22 mouse cellular contexts compared by ENCODE assay signal in genomic region chr1:35890500-35890900, GRCm38 (mm10).
A peak's percentile ranks its signal among the peaks of the same experiment; 100 is the strongest.
DNase-seq lines count a peak whose midpoint lies in the region; ATAC-seq and TF ChIP-seq lines count a peak whose summit lies in the region.
"Had no signal": no experiment of that assay in that cellular context is flagged by ENCODE, and none has a peak within 500 bp of the region (broad histone marks: within the 10 kb centered on the region; RNA-seq: fewer than 3 reads in every experiment).

No protein-coding gene starts in this region.

- no peak for TF ChIP-seq CTCF in lung, embryonic 14.5 days (IDR thresholded peaks at IDR 0.05; ENCODE audit: low read depth)
- TF ChIP-seq CTCF in CH12.LX (conservative IDR thresholded peaks at IDR 0.05 in 1 of 2, IDR thresholded peaks at IDR 0.05 in 1 of 2; ENCODE audit: low read depth in 2 of 2, low read length in 2 of 2): no peak
- no peak for TF ChIP-seq CTCF in cerebellum, adult 2 months (IDR thresholded peaks at IDR 0.05; ENCODE audit: borderline replicate concordance, insufficient read depth, low read depth, low read length)

- H3K4me2 ChIP-seq in lung, embryonic 14.5 days: no peak overlapping the region
- H3K4me2 ChIP-seq in CH12.LX (ENCODE audit: insufficient read depth, low read depth, poor library complexity, severe bottlenecking): peak overlapping the region; percentile 61
- H3K4me2 ChIP-seq: forebrain, embryonic 15.5 days; neural tube, embryonic 15.5 days; stomach, embryonic 15.5 days had no signal

- TF ChIP-seq POLR2A in CH12.LX (IDR thresholded peaks at IDR 0.05; ENCODE audit: low read depth, low read length): no peak
- no peak for TF ChIP-seq POLR2A in cerebellum, adult 2 months (IDR thresholded peaks at IDR 0.05; ENCODE audit: borderline replicate concordance, insufficient read depth, low read length)

- dilution Hi-C loops in CH12.LX (cut with MboI; ENCODE audit: extremely low pct_ligation_motif_present, extremely low pct_unique_long_range_greater_than_20kb, low sequenced_read_pairs): no loop called here

- in situ Hi-C loops in CH12.LX (cut with MboI; ENCODE audit: low pct_ligation_motif_present, low pct_unique_long_range_greater_than_20kb, low sequenced_read_pairs): no loop called here

- no peak overlapping the region for H3K27ac ChIP-seq in lung, embryonic 14.5 days (ENCODE audit: low read depth)
- H3K27ac ChIP-seq in CH12.LX (ENCODE audit: insufficient read depth, low read depth): no peak overlapping the region
- H3K27ac ChIP-seq in cerebellum, adult 2 months (ENCODE audit: insufficient read depth, low read length): no peak overlapping the region
- H3K27ac ChIP-seq: forebrain, embryonic 15.5 days; hindbrain, postnatal 0 days; left cerebral cortex, adult 2 months; liver, embryonic 14.5 days; neural tube, embryonic 15.5 days; stomach, embryonic 15.5 days had no signal

- TF ChIP-seq RAD21 in CH12.LX (IDR thresholded peaks at IDR 0.05; ENCODE audit: low read depth, low read length): no peak

- H3K79me2 ChIP-seq in CH12.LX (replicated peaks; ENCODE audit: control insufficient read depth, extremely low read depth, insufficient read depth, poor library complexity, severe bottlenecking): no peaks in the 10 kb centered on the region

- TF ChIP-seq EP300 in CH12.LX (IDR thresholded peaks at IDR 0.05; ENCODE audit: low read length): peak; percentile 57; the same call in 1 of the 2 replicates

- 66% methylated on average over 15 of the region's 15 CpGs for WGBS in lung, embryonic 14.5 days
- 90% methylated on average over 15 of the region's 15 CpGs for WGBS in cerebellum, adult 2 months

- no peak overlapping the region for H3K9ac ChIP-seq in lung, embryonic 14.5 days
- no peak overlapping the region for H3K9ac ChIP-seq in CH12.LX (ENCODE audit: insufficient read depth, low read depth)
- H3K9ac ChIP-seq: forebrain, embryonic 15.5 days; liver, embryonic 14.5 days; neural tube, embryonic 15.5 days; stomach, embryonic 15.5 days had no signal

- H3K9me3 ChIP-seq in lung, embryonic 14.5 days (ENCODE audit: low read depth, low read length): 0 out of 2 replicates have a peak, but pooled peaks cover 9% of the 10 kb centered on the region
- peaks cover 16% of the 10 kb centered on the region for H3K9me3 ChIP-seq in CH12.LX (replicated peaks; ENCODE audit: low read length)
- H3K9me3 ChIP-seq: forebrain, embryonic 15.5 days; stomach, embryonic 15.5 days had no signal

- no peaks in the 10 kb centered on the region for H3K36me3 ChIP-seq in lung, embryonic 14.5 days (ENCODE audit: insufficient read depth)
- no peaks in the 10 kb centered on the region for H3K36me3 ChIP-seq in CH12.LX (replicated peaks in 1 of 2; ENCODE audit: control insufficient read depth in 1 of 2, insufficient read depth in 1 of 2, low read length in 1 of 2)
- H3K36me3 ChIP-seq: forebrain, embryonic 15.5 days; G1E; hindbrain, embryonic 10.5 days; neural tube, embryonic 15.5 days; stomach, embryonic 15.5 days had no signal

- H3K4me3 ChIP-seq in lung, embryonic 14.5 days (ENCODE audit: low read depth, low read length): no peak overlapping the region
- peak overlapping the region in 1 of 3 experiments; percentile 9 for H3K4me3 ChIP-seq in CH12.LX (replicated peaks in 1 of 3; ENCODE audit: low read depth in 2 of 3, low read length in 2 of 3, poor library complexity in 1 of 3)
- no peak overlapping the region for H3K4me3 ChIP-seq in cerebellum, adult 2 months (replicated peaks; ENCODE audit: insufficient read depth, low read depth, low read length)
- H3K4me3 ChIP-seq: forebrain, embryonic 15.5 days; hindbrain, embryonic 10.5 days; left cerebral cortex, adult 2 months; myocyte; neural tube, embryonic 15.5 days; stomach, embryonic 15.5 days had no signal

- H3K27me3 ChIP-seq in lung, embryonic 14.5 days (ENCODE audit: insufficient read depth, low read length): no peaks in the 10 kb centered on the region
- no peaks in the 10 kb centered on the region for H3K27me3 ChIP-seq in CH12.LX (replicated peaks)
- no peaks in the 10 kb centered on the region for H3K27me3 ChIP-seq in cerebellum, adult 2 months (ENCODE audit: control insufficient read depth, insufficient read depth, low read length)
- H3K27me3 ChIP-seq: forebrain, embryonic 15.5 days; neural tube, embryonic 15.5 days; stomach, embryonic 15.5 days had no signal

- no peak for ATAC-seq in lung, embryonic 14.5 days (ENCODE audit: insufficient read depth)
- ATAC-seq in inflammation-experienced regulatory T-cells, adult 6 months: peak; percentile 72
- ATAC-seq in monocyte, adult 5-6 weeks (replicated peaks; ENCODE audit: insufficient number of reproducible peaks, low FRiP score, low TSS enrichment, poor library complexity, severe bottlenecking): peak; percentile 71
- ATAC-seq: forebrain, embryonic 15.5 days had no signal

- H3K4me1 ChIP-seq in lung, embryonic 14.5 days (ENCODE audit: insufficient read depth): 0 out of 2 replicates have a peak, but pooled peaks cover 4% of the 10 kb centered on the region
- H3K4me1 ChIP-seq in CH12.LX (ENCODE audit: control insufficient read depth in 1 of 2, insufficient read depth in 2 of 2): peaks cover 3 to 10% of the 10 kb centered on the region in 2 experiments; a peak in 3 of 4 replicates
- H3K4me1 ChIP-seq in cerebellum, adult 2 months (ENCODE audit: control insufficient read depth, insufficient read depth, low read length): peaks cover 4% of the 10 kb centered on the region; the same call in 1 of the 2 replicates
- H3K4me1 ChIP-seq: forebrain, embryonic 15.5 days; hindbrain, embryonic 10.5 days; neural tube, embryonic 15.5 days; stomach, embryonic 15.5 days had no signal

- peak; percentile 12 for DNase-seq in lung, embryonic 14.5 days
- DNase-seq in lung, postnatal 36 days: no peak
- peak; percentile 31 for DNase-seq in CH12.LX (ENCODE audit: extremely low read depth)
- DNase-seq in cerebellum, adult 2 months: no peak
- no peak for DNase-seq in urinary bladder, postnatal 10 days (ENCODE audit: low spot score)
- no peak for DNase-seq in MN1 (ENCODE audit: low spot score)
- DNase-seq: gastrocnemius, postnatal 14 days; kidney, adult 8-10 months; kidney, postnatal 25 days; left cerebral cortex, postnatal 4 days; right cerebral cortex, postnatal 25 days had no signal

TF ChIP-seq in CH12.LX, 34 proteins besides CTCF, POLR2A, EP300 and RAD21:
- TF ChIP-seq BHLHE40 (IDR thresholded peaks at IDR 0.05; ENCODE audit: low read depth, low read length) (peak; percentile 92), E2F4 (IDR thresholded peaks at IDR 0.05; ENCODE audit: insufficient replicate concordance, low read depth, low read length) (no peak), MEF2A (IDR thresholded peaks at IDR 0.05; ENCODE audit: borderline replicate concordance, low read depth, low read length) (no peak), MAZ (IDR thresholded peaks at IDR 0.05; ENCODE audit: low read depth, low read length) (no peak), SMC3 (IDR thresholded peaks at IDR 0.05; ENCODE audit: low read depth, low read length) (no peak), TCF12 (IDR thresholded peaks at IDR 0.05; ENCODE audit: low read depth, low read length) (peak; percentile 51; the same call in 1 of the 2 replicates), ZKSCAN1 (IDR thresholded peaks at IDR 0.05; ENCODE audit: borderline replicate concordance, low read depth, low read length) (peak; percentile 68), CHD1 (IDR thresholded peaks at IDR 0.05; ENCODE audit: low read depth, low read length) (no peak), ETS1 (conservative IDR thresholded peaks at IDR 0.05; ENCODE audit: low read depth, low read length) (peak; percentile 78), ELF1 (IDR thresholded peaks at IDR 0.05; ENCODE audit: low read depth, low read length) (no peak), HCFC1 (IDR thresholded peaks at IDR 0.05; ENCODE audit: low read depth, low read length) (no peak), SIN3A (IDR thresholded peaks at IDR 0.05; ENCODE audit: low read length) (no peak), IRF4 (IDR thresholded peaks at IDR 0.05; ENCODE audit: low read depth, low read length) (peak; percentile 51; the same call in 1 of the 2 replicates), JUN (IDR thresholded peaks at IDR 0.05; ENCODE audit: insufficient read depth, low read depth, low read length) (peak; percentile 45; the same call in 1 of the 2 replicates), PAX5 (IDR thresholded peaks at IDR 0.05; ENCODE audit: low read length) (no peak), NRF1 (IDR thresholded peaks at IDR 0.05; ENCODE audit: low read depth, low read length) (no peak), MAFK (IDR thresholded peaks at IDR 0.05; ENCODE audit: insufficient replicate concordance, low read length) (no peak)

Comparison
In these comparisons a context has a peak if more than half of its experiments do, and no peak if none do; other contexts are left out.
1. DNase-seq: peak in lung, embryonic 14.5 days (single experiment) and CH12.LX (single experiment); none in lung, postnatal 36 days (single experiment), cerebellum, adult 2 months (0 of 2), urinary bladder, postnatal 10 days (single experiment) and MN1 (single experiment).